Comparison of ENCODE assay signal across 9 mouse cellular contexts in genomic region chr11:97176851-97177250, GRCm38 (mm10). TPM values are rescaled to one million over a fixed set of nuclear protein-coding genes. Genes with fewer than 3 reads are reported as not detected.
DNase-seq lines count a peak whose midpoint lies in the region; ATAC-seq lines count a peak whose summit lies in the region.
"Had no signal": no experiment of that assay in that cellular context is flagged by ENCODE, and none has a peak within 500 bp of the region (broad histone marks: within the 10 kb centered on the region; RNA-seq: fewer than 3 reads in every experiment).

No protein-coding gene starts in this region.

- H3K9ac ChIP-seq in forebrain, embryonic 16.5 days (replicated peaks; ENCODE audit: low read depth, low read length), result no peak overlapping the region
- H3K9ac ChIP-seq: embryonic facial prominence, embryonic 13.5 days had no signal

- peak; percentile 47 for DNase-seq in kidney, adult 18-20 months
- DNase-seq in kidney, adult 11 months, result no peak
- peak; percentile 78 for DNase-seq in 3T3-L1 (ENCODE audit: low read depth, low spot score)
- peak; percentile 62 for DNase-seq in CD4-positive helper T cell, adult 2 months (ENCODE audit: low read depth, low spot score)
- peak; percentile 74 to 83 for DNase-seq in cerebellum, postnatal 10 days
- peak; percentile 50 to 53 for DNase-seq in kidney, postnatal 4 days
- DNase-seq in retina, postnatal 1 day, result peak; percentile 71

- no peak overlapping the region for H3K4me2 ChIP-seq in forebrain, embryonic 16.5 days (ENCODE audit: low read length)
- H3K4me2 ChIP-seq: embryonic facial prominence, embryonic 13.5 days had no signal

- no peaks in the 10 kb centered on the region for H3K4me1 ChIP-seq in forebrain, embryonic 16.5 days (replicated peaks; ENCODE audit: control insufficient read depth, insufficient read depth, low read length)
- H3K4me1 ChIP-seq: embryonic facial prominence, embryonic 13.5 days had no signal

- H3K27me3 ChIP-seq in forebrain, embryonic 16.5 days (replicated peaks; ENCODE audit: control insufficient read depth, insufficient read depth, low read length), result no peaks in the 10 kb centered on the region
- H3K27me3 ChIP-seq: embryonic facial prominence, embryonic 13.5 days had no signal

- H3K36me3 ChIP-seq in forebrain, embryonic 16.5 days (ENCODE audit: control insufficient read depth, insufficient read depth), result peaks cover 68% of the 10 kb centered on the region

- WGBS in forebrain, embryonic 16.5 days, result 43% methylated on average over 3 of the region's 3 CpGs

- no peaks in the 10 kb centered on the region for H3K9me3 ChIP-seq in forebrain, embryonic 16.5 days (ENCODE audit: control insufficient read depth, low read length)
- H3K9me3 ChIP-seq: embryonic facial prominence, embryonic 13.5 days had no signal

- no peak overlapping the region for H3K4me3 ChIP-seq in forebrain, embryonic 16.5 days (replicated peaks; ENCODE audit: low read length)
- H3K4me3 ChIP-seq: embryonic facial prominence, embryonic 13.5 days had no signal

- ATAC-seq in forebrain, embryonic 16.5 days, result no peak

- H3K27ac ChIP-seq in forebrain, embryonic 16.5 days (ENCODE audit: low read length), result no peak overlapping the region
- H3K27ac ChIP-seq: embryonic facial prominence, embryonic 13.5 days had no signal

RNA-seq across cellular contexts. Expression of gene Kpnb1, which starts 10.8 kb away (rescaled TPM):
- 39.0 and 40.6 TPM in 2 replicates for polyA plus RNA-seq in forebrain, embryonic 16.5 days (2015; fragmentation: Nextera tagmentation; extraction: Ambion mirVana)

RNA-seq across cellular contexts. Expression of gene Tbkbp1, which starts 25.6 kb away (rescaled TPM):
- polyA plus RNA-seq in forebrain, embryonic 16.5 days (2015; fragmentation: Nextera tagmentation; extraction: Ambion mirVana), result 5.7 and 6.0 TPM in 2 replicates
